In genomic region chr8:115159711-115160374, GRCm38 (mm10) we compare ENCODE assay signal across 8 mouse cellular contexts.
DNase-seq lines count a peak whose midpoint lies in the region; ATAC-seq and TF ChIP-seq lines count a peak whose summit lies in the region.

No protein-coding gene starts in this region.

- no peaks in the 10 kb centered on the region for H3K9me3 ChIP-seq in hindbrain, embryonic 14.5 days (ENCODE audit: control insufficient read depth, low read length)
- no peaks in the 10 kb centered on the region; the same call in 1 of the 2 replicates for H3K9me3 ChIP-seq in limb, embryonic 10.5 days (replicated peaks)
- H3K9me3 ChIP-seq in stomach, postnatal 0 days (ENCODE audit: control insufficient read depth, low read length), result no peaks in the 10 kb centered on the region

- H3K36me3 ChIP-seq in hindbrain, embryonic 14.5 days (replicated peaks; ENCODE audit: control insufficient read depth, insufficient read depth), result no peaks in the 10 kb centered on the region
- H3K36me3 ChIP-seq in limb, embryonic 10.5 days, result no peaks in the 10 kb centered on the region
- no peaks in the 10 kb centered on the region for H3K36me3 ChIP-seq in stomach, postnatal 0 days (ENCODE audit: control insufficient read depth, insufficient read depth, low read length)

- DNase-seq in layer of hippocampus, adult 11-12 months (ENCODE audit: low spot score), result peak; percentile 30
- no peak for DNase-seq in layer of hippocampus, postnatal 25 days (ENCODE audit: extremely low spot score in 1 of 2, low spot score in 1 of 2)
- peak; percentile 65 to 77 for DNase-seq in cerebellum, adult 2 months
- DNase-seq in forelimb bud, embryonic 11.5 days (ENCODE audit: low read depth, low spot score), result peak; percentile 72
- no peak for DNase-seq in hindbrain, embryonic 14.5 days (ENCODE audit: low spot score)
- peak; percentile 66 for DNase-seq in limb, embryonic 10.5 days (ENCODE audit: low spot score)
- DNase-seq in stomach, postnatal 0 days (ENCODE audit: low spot score), result peak; percentile 29

- TF ChIP-seq EP300 in stomach, postnatal 0 days (optimal IDR thresholded peaks at IDR 0.05), result no peak

- TF ChIP-seq CTCF in cerebellum, adult 2 months (IDR thresholded peaks at IDR 0.05; ENCODE audit: borderline replicate concordance, insufficient read depth, low read depth, low read length), result peak; percentile 34; the same call in 1 of the 2 replicates
- peak; percentile 52 for TF ChIP-seq CTCF in stomach, postnatal 0 days (IDR thresholded peaks at IDR 0.05; ENCODE audit: low read depth)

- H3K27me3 ChIP-seq in cerebellum, adult 2 months (ENCODE audit: control insufficient read depth, insufficient read depth, low read length), result no peaks in the 10 kb centered on the region
- 0 out of 2 replicates have a peak, but pooled peaks cover 4% of the 10 kb centered on the region for H3K27me3 ChIP-seq in hindbrain, embryonic 14.5 days (ENCODE audit: control insufficient read depth, insufficient read depth, low read length)
- peaks cover 30% of the 10 kb centered on the region for H3K27me3 ChIP-seq in limb, embryonic 10.5 days (ENCODE audit: low read depth, poor library complexity, severe bottlenecking)
- no peaks in the 10 kb centered on the region for H3K27me3 ChIP-seq in stomach, postnatal 0 days (ENCODE audit: control insufficient read depth, insufficient read depth, low read length)

- peak overlapping the region; percentile 54 for H3K4me2 ChIP-seq in hindbrain, embryonic 14.5 days (replicated peaks)
- H3K4me2 ChIP-seq in stomach, postnatal 0 days (replicated peaks; ENCODE audit: low read depth), result peak overlapping the region; percentile 59

- peak overlapping the region; percentile 58 for H3K4me3 ChIP-seq in cerebellum, adult 2 months (replicated peaks; ENCODE audit: insufficient read depth, low read depth, low read length)
- H3K4me3 ChIP-seq in hindbrain, embryonic 14.5 days (replicated peaks; ENCODE audit: low read length), result peak overlapping the region; percentile 18; the same call in 1 of the 2 replicates
- peak overlapping the region; percentile 45 for H3K4me3 ChIP-seq in limb, embryonic 10.5 days
- H3K4me3 ChIP-seq in stomach, postnatal 0 days (ENCODE audit: low read depth, low read length), result peak overlapping the region; percentile 34

- ATAC-seq in hindbrain, embryonic 14.5 days (ENCODE audit: low FRiP score), result no peak
- ATAC-seq in megakaryocyte-erythroid progenitor cell, adult 5-6 weeks (replicated peaks; ENCODE audit: low FRiP score, low TSS enrichment, poor library complexity, severe bottlenecking), result peak; percentile 58
- ATAC-seq in stomach, postnatal 0 days (ENCODE audit: low FRiP score, low TSS enrichment), result peak; percentile 55

- 0 out of 2 replicates have a peak overlapping the region, but pooled peaks have one; percentile 34 for H3K27ac ChIP-seq in cerebellum, adult 2 months (ENCODE audit: insufficient read depth, low read length)
- no peak overlapping the region for H3K27ac ChIP-seq in hindbrain, embryonic 14.5 days
- peak overlapping the region; percentile 79 for H3K27ac ChIP-seq in limb, embryonic 10.5 days
- no peak overlapping the region for H3K27ac ChIP-seq in stomach, postnatal 0 days (replicated peaks)

- 1% methylated on average over 22 of the region's 22 CpGs for WGBS in cerebellum, adult 2 months
- 8% methylated on average over 22 of the region's 22 CpGs for WGBS in hindbrain, embryonic 14.5 days
- 10% methylated on average over 22 of the region's 22 CpGs for whole genome bisulfite sequencing in limb, embryonic 10.5 days
- 12% methylated on average over 22 of the region's 22 CpGs for WGBS in stomach, postnatal 0 days

- TF ChIP-seq POLR2A in cerebellum, adult 2 months (IDR thresholded peaks at IDR 0.05; ENCODE audit: borderline replicate concordance, insufficient read depth, low read length), result no peak

- no peaks in the 10 kb centered on the region for H3K4me1 ChIP-seq in cerebellum, adult 2 months (ENCODE audit: control insufficient read depth, insufficient read depth, low read length)
- peaks cover 26% of the 10 kb centered on the region for H3K4me1 ChIP-seq in hindbrain, embryonic 14.5 days (replicated peaks; ENCODE audit: control insufficient read depth, insufficient read depth, low read length)
- peaks cover 74% of the 10 kb centered on the region for H3K4me1 ChIP-seq in limb, embryonic 10.5 days
- no peaks in the 10 kb centered on the region for H3K4me1 ChIP-seq in stomach, postnatal 0 days (replicated peaks; ENCODE audit: control insufficient read depth, insufficient read depth)

- H3K9ac ChIP-seq in hindbrain, embryonic 14.5 days, result 0 out of 2 replicates have a peak overlapping the region, but pooled peaks have one; percentile 17
- H3K9ac ChIP-seq in stomach, postnatal 0 days (ENCODE audit: low read length), result 0 out of 2 replicates have a peak overlapping the region, but pooled peaks have one; percentile 35

Comparison
In these comparisons a context has a peak if more than half of its experiments do, and no peak if none do; other contexts are left out.
1. DNase-seq: peak in layer of hippocampus, adult 11-12 months (single experiment), cerebellum, adult 2 months (2 of 2), forelimb bud, embryonic 11.5 days (single experiment), limb, embryonic 10.5 days (single experiment) and stomach, postnatal 0 days (single experiment); none in layer of hippocampus, postnatal 25 days (0 of 2) and hindbrain, embryonic 14.5 days (single experiment).
2. H3K27ac ChIP-seq: peak in cerebellum, adult 2 months (single experiment) and limb, embryonic 10.5 days (single experiment); none in hindbrain, embryonic 14.5 days (single experiment) and stomach, postnatal 0 days (single experiment).
3. Peak in every context shown above with its lines, with median percentiles within 50 percentile points of each other: H3K4me3 ChIP-seq.